Mouse (Mus musculus): ENCODE measurements at regions not wholly inside any gene's neighbourhood (a gene's known extent, or its start where the extent isn't known, plus 50 kb on each side); places are given as distances from the start of the nearest gene placed in this dataset.
A peak's percentile ranks its signal among the peaks of the same experiment; 100 is the strongest.

DNA sequence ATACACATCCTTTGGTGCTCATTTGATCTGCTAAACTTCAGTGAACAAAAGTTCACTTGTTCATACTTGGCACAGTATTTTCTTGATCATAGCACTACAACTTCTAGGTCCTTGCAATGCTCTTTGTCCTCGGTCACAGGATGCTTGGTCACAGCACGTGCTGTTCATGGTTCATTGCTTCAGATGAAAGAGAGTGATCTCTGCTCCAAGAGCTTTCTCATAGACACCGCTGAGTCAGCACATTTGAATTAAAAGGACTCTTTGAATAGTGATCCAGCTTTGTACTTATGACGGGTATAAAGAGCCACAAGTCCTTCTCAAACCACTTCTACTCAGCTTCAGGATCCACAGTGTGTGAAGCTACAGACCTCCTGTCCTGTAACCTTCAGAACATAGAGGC lies 649.3 kb upstream of the Arrdc4 start:
- no peaks in the 10 kb centered on the region for H3K36me3 ChIP-seq (ENCODE audit: control insufficient read depth, insufficient read depth, low read length)
- no peaks in the 10 kb centered on the region for H3K9me3 ChIP-seq (ENCODE audit: control insufficient read depth, low read length)
- H3K4me3 ChIP-seq (ENCODE audit: low read depth, low read length) = no peak overlapping the region
- H3K4me1 ChIP-seq (replicated peaks; ENCODE audit: control insufficient read depth, insufficient read depth, low read length) = no peaks in the 10 kb centered on the region
- no peak overlapping the region for H3K9ac ChIP-seq (ENCODE audit: low read depth, low read length)
- DNase-seq (ENCODE audit: low spot score) = peak; percentile 54
- H3K27me3 ChIP-seq (ENCODE audit: control insufficient read depth, insufficient read depth, low read length) = no peaks in the 10 kb centered on the region
- H3K4me2 ChIP-seq (replicated peaks; ENCODE audit: low read depth, low read length) = no peak overlapping the region
- peak; percentile 74 for ATAC-seq (ENCODE audit: low FRiP score)
- 25% methylated on average over 4 of the region's 4 CpGs for WGBS
- H3K27ac ChIP-seq (ENCODE audit: low read depth, low read length) = no peak overlapping the region

GRCm38 (mm10) chr7:69396868-69397267 lies 647.8 kb upstream of the Arrdc4 start:
- H3K4me3 ChIP-seq (ENCODE audit: low read depth, low read length) = no peak overlapping the region
- no peak overlapping the region for H3K9ac ChIP-seq (ENCODE audit: low read depth, low read length)
- H3K4me1 ChIP-seq (replicated peaks; ENCODE audit: control insufficient read depth, insufficient read depth, low read length) = no peaks in the 10 kb centered on the region
- 93% methylated on average over 2 of the region's 2 CpGs for WGBS
- H3K27me3 ChIP-seq (ENCODE audit: control insufficient read depth, insufficient read depth, low read length) = no peaks in the 10 kb centered on the region
- no peaks in the 10 kb centered on the region for H3K36me3 ChIP-seq (ENCODE audit: control insufficient read depth, insufficient read depth, low read length)
- no peak overlapping the region for H3K4me2 ChIP-seq (replicated peaks; ENCODE audit: low read depth, low read length)
- DNase-seq (ENCODE audit: low spot score) (no peak), ATAC-seq (ENCODE audit: low FRiP score) (no peak)
- H3K27ac ChIP-seq (ENCODE audit: low read depth, low read length) = no peak overlapping the region
- H3K9me3 ChIP-seq (ENCODE audit: control insufficient read depth, low read length) = no peaks in the 10 kb centered on the region
